Mouse (Mus musculus) Patski (cell line): ENCODE measurements around the gene Fam45a. TPM values are rescaled to one million over a fixed set of nuclear protein-coding genes. Genes with fewer than 3 reads are reported as not detected.
A peak's percentile ranks its signal among the peaks of the same experiment; 100 is the strongest.
"Not testable (repeated sequence)": the region's sequence is repeated elsewhere in the genome, so short reads cannot be mapped to it uniquely, and the experiment has no call there.

ENCODE experiments used
- ATAC-seq: fragments of 100-300 bp; one replicate; pipeline ENCODE4 v1.8.0; 2021
- CTCF ChIA-PET: fragments of 350-600 bp; sonication (Branson Sonifier 250); formaldehyde crosslinking; loops from one replicate; lab custom pipeline; 2022; ENCODE audit warnings: inconsistent platforms; lab: Charles Lee
- POLR2A ChIA-PET: fragments of 350-600 bp; sonication (Branson Sonifier 250); formaldehyde crosslinking; loops from one replicate; lab custom pipeline; 2022; ENCODE audit warnings: antibody characterized with exemption, inconsistent platforms; lab: Charles Lee
- DNase-seq: peaks from one replicate; pipeline ENCODE4 v3.0.0-alpha.2; 2011; ENCODE audit warnings: low read depth, low spot score
- H3K27me3 ChIP-seq: fragments of 371-371 bp; one replicate; pipeline ENCODE4 v1.5.1; 2021
- CTCF ChIP-seq: fragments of 100-300 bp; IDR thresholded peaks from one replicate; pipeline ENCODE4 v1.5.1; 2021
- in situ Hi-C: fragments of 300-500 bp; cut with MboI; formaldehyde crosslinking; loops from 3 replicates; pipeline ENCODE4 v1.11.1; 2018; ENCODE audit warnings: low pct_unique_long_range_greater_than_20kb, mixed read lengths
- polyA plus RNA-seq: library from polyadenylated mRNA; unstranded; gene quantifications from one replicate; pipeline ENCODE4 v1.2.3, GENCODE M21; 2021

Gene Fam45a
- polyA plus RNA-seq, 1 experiment from 2014 or later = 40.2 TPM

GRCm38 (mm10) chr19:60837747-60838146 is 26.4 kb downstream of the Fam45a start:
- DNase-seq (peak; percentile 12), ATAC-seq (peak; percentile 57)
- CTCF ChIA-PET = interaction anchor here (0.8 to 3.9 kb wide), 11 partner anchors 9 to 247 kb away, joined by 3 to 15 read pairs (median 3); no protein-coding TSS in a partner anchor
- peak; percentile 83 for TF ChIP-seq CTCF
- POLR2A ChIA-PET = interaction anchor here (0.7 kb wide), 1 partner anchor 26 kb away, joined by 3 read pairs; the partner anchor contains the start of gene Fam45a
- in situ Hi-C loops = no loop called here
- H3K27me3 ChIP-seq = no peaks in the 10 kb centered on the region

DNA sequence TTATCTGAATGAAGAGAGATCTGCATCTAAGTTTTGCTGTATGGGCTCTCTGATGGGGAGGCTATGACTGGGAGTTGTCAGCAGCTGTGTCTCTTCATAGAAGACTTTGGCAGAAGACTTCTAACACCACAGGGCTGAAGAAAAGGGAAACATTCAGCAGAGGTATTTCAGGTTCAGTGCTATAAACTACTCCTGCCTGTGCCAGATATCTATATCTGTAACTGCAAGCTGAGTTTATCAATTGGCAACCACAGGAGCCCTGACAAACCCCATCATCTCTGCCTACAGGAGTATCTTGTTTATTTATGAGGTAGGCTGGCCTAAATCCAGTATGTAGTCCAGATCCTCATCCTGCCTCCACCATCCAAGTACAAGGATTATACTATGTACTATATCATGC is 31.9 kb downstream of the Fam45a start:
- POLR2A ChIA-PET = interaction anchor here (0.6 kb wide), 1 partner anchor 112 kb away, joined by 3 read pairs; no protein-coding TSS in a partner anchor
- in situ Hi-C loops = no loop called here
- no peaks in the 10 kb centered on the region for H3K27me3 ChIP-seq
- DNase-seq (no peak), ATAC-seq (no peak)
- no peak for TF ChIP-seq CTCF
- CTCF ChIA-PET = no interaction called here

GRCm38 (mm10) chr19:60845731-60846130 is 34.3 kb downstream of the Fam45a start:
- H3K27me3 ChIP-seq = no peaks in the 10 kb centered on the region
- in situ Hi-C loops = no loop called here
- no peak for ATAC-seq
- ChIA-PET POLR2A (interaction anchor here (1.2 kb wide), 1 partner anchor 35 kb away, joined by 3 read pairs; no protein-coding TSS in a partner anchor), CTCF (interaction anchor here (2.0 kb wide), 1 partner anchor 11 kb away, joined by 8 read pairs; no protein-coding TSS in a partner anchor)
- DNase-seq = no peak
- no peak for TF ChIP-seq CTCF

DNA sequence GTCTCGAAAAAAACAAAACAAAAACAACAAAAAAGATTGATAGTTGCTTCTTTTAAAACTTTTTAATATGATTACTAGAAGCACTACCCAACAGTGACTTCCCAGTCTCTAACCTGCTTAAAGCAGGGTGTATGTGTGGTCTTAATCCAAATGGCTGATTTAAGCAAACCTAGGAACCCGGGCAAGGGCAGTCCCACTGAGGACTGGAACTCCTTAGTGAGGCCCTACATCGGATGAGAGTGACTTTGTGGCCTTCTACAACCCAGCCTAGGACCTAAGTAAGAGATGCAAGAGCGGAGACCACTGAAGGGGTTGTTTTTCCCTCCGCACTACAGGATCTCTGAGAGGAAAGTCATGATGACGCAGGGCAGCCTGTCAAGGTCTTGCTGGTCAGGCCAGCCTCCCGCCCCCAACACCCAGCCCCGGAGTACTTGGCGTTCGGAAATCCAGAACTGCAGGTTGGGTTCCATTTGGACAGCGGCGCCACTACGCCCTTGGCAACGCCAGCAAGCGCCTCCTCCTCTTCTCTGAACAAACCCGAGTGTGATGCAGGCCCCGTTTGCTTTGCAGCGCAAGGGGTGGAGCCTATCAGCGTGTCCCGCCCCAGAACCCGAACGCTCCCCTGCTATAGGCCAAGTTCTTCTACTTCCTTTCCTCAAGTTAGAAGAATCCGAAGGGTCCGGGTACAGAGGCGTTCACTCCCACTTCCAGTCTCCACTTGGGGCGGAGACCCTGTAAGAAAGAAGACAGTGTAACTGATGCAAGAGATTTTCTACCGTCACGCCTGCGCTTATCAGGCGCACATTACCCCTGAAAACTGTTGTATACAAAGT is 49.7 kb downstream of the Fam45a start, which contains the start of gene Sfxn4:
Gene Sfxn4 (minus strand): TSS at position 612 of the 833 bp plus-strand sequence.
- no peak for DNase-seq
- H3K27me3 ChIP-seq = no peaks in the 10 kb centered on the region
- in situ Hi-C loops = no loop called here
- TF ChIP-seq CTCF = no peak
- ChIA-PET CTCF (no interaction called here), POLR2A (no interaction called here)
- ATAC-seq = peak; percentile 99

- POLR2A ChIA-PET, H3K27me3 ChIP-seq, CTCF ChIA-PET, DNase-seq, ATAC-seq, in situ Hi-C loops: not testable (repeated sequence)
These were observed 54.8 kb downstream of the Fam45a start for GRCm38 (mm10) chr19:60866169-60866568.

DNA sequence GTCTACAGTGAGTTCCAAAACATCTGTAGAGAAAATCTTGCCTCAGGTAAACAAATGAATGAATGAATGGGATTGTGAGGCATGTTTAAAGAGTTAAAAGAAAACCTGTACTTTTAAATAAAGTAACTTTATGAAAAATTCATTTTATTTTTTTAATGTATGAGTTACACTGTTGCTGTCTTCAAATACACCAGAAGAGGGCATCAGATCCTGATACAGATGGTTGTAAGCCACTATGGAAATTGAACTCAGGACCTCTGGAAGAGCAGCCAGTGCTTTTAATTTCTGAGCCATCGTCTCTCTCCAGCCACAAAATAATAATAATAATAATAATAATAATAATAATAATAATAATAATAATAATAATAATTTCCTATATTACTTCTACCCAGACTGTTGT is 59.1 kb downstream of the Fam45a start:
- in situ Hi-C loops = no loop called here
- no peaks in the 10 kb centered on the region for H3K27me3 ChIP-seq
- TF ChIP-seq CTCF = peak; percentile 29
- no peak for DNase-seq
- ChIA-PET CTCF (interaction anchor here (0.8 to 2.1 kb wide), 2 partner anchors 214 to 227 kb away, joined by 3 to 7 read pairs; no protein-coding TSS in a partner anchor), POLR2A (interaction anchor here (0.6 kb wide), 1 partner anchor 8 kb away, joined by 4 read pairs; no protein-coding TSS in a partner anchor)
- no peak for ATAC-seq

- POLR2A ChIA-PET = no interaction called here
- ATAC-seq = no peak
- CTCF ChIA-PET = interaction anchor here (1.2 kb wide), 1 partner anchor 213 kb away, joined by 3 read pairs; no protein-coding TSS in a partner anchor
These were observed 60.0 kb downstream of the Fam45a start for GRCm38 (mm10) chr19:60871366-60871765.

DNA sequence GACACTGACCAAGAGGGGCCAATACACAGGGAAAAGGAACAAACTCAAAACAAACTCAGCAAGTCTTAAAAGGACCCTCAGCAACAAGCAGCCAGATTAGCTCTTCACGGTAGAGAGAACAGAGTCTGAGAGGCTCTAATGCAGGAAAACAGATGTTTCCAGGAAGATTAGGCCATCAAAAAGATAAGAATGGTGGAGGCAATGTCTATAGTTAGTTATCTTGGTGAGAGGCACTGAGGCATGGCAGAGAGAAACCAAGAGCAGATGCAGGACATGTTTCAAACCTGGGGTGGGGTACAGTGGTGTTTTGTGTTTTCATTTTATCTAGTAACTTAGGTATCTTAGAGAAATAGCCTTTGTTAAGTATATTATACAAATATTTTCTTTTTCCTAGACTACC is 60.9 kb downstream of the Fam45a start:
- no peak for TF ChIP-seq CTCF
- H3K27me3 ChIP-seq = no peaks in the 10 kb centered on the region
- CTCF ChIA-PET = interaction anchor here (1.2 kb wide), 1 partner anchor 212 kb away, joined by 3 read pairs; no protein-coding TSS in a partner anchor
- DNase-seq = no peak
- no peak for ATAC-seq
- POLR2A ChIA-PET = no interaction called here
- in situ Hi-C loops = no loop called here

More at GRCm38 (mm10) chr19:60871366-60871765, 60.0 kb downstream of the Fam45a start:
- DNase-seq = no peak
- in situ Hi-C loops = no loop called here
- no peak for TF ChIP-seq CTCF
- H3K27me3 ChIP-seq = no peaks in the 10 kb centered on the region

DNA sequence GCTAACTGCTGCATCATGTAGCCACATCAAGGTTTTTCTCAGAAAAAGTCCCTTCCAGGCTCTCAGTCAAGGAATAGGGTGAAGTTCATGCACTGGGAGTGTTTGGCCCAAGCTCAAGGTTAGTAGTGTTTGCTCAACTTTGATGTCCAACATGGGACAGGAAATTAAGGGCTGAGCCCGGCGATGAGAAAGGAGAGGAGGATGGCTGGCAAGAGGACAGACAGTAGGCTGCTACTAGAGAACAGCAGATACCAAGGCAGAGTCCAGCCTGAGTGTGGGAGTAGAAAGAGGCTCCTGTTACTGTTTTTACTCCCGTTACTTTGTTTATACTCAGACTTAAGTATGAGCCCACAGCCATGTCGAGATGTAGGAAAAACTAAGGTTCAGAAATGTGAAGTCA is 62.1 kb downstream of the Fam45a start:
- CTCF ChIA-PET = interaction anchor here (0.7 kb wide), 1 partner anchor 16 kb away, joined by 3 read pairs; the partner anchor contains the start of gene Grk5
- DNase-seq (no peak), ATAC-seq (no peak)
- POLR2A ChIA-PET = interaction anchor here (0.7 to 1.0 kb wide), 2 partner anchors 16 to 17 kb away, joined by 3 read pairs; partner anchors contain the start of gene Grk5
- in situ Hi-C loops = no loop called here
- no peaks in the 10 kb centered on the region for H3K27me3 ChIP-seq
- no peak for TF ChIP-seq CTCF

- CTCF ChIA-PET = interaction anchor here (1.2 to 3.4 kb wide), 3 partner anchors 13 to 223 kb away, joined by 3 to 18 read pairs (median 5); no protein-coding TSS in a partner anchor
- TF ChIP-seq CTCF = no peak
- ATAC-seq = peak; percentile 99
- no peaks in the 10 kb centered on the region for H3K27me3 ChIP-seq
- in situ Hi-C loops = no loop called here
- DNase-seq = no peak
- POLR2A ChIA-PET = interaction anchor here (0.7 to 1.1 kb wide), 2 partner anchors 15 to 18 kb away, joined by 3 read pairs; partner anchors contain the start of gene Grk5
These were observed 62.8 kb downstream of the Fam45a start, which contains the start of gene Prdx3 for GRCm38 (mm10) chr19:60874064-60874694. Gene Prdx3, minus strand, starts transcription at chr19:60874556.
